Mouse (Mus musculus): Measurements from ENCODE around the gene Gm6034. TPM values are rescaled to one million over a fixed set of nuclear protein-coding genes. Genes with fewer than 3 reads are reported as not detected.
"Not testable (repeated sequence)": the region's sequence is repeated elsewhere in the genome, so short reads cannot be mapped to it uniquely, and the experiment has no call there.

The Gm6034 gene
- polyA plus RNA-seq, 1 experiment, result not detected

DNA sequence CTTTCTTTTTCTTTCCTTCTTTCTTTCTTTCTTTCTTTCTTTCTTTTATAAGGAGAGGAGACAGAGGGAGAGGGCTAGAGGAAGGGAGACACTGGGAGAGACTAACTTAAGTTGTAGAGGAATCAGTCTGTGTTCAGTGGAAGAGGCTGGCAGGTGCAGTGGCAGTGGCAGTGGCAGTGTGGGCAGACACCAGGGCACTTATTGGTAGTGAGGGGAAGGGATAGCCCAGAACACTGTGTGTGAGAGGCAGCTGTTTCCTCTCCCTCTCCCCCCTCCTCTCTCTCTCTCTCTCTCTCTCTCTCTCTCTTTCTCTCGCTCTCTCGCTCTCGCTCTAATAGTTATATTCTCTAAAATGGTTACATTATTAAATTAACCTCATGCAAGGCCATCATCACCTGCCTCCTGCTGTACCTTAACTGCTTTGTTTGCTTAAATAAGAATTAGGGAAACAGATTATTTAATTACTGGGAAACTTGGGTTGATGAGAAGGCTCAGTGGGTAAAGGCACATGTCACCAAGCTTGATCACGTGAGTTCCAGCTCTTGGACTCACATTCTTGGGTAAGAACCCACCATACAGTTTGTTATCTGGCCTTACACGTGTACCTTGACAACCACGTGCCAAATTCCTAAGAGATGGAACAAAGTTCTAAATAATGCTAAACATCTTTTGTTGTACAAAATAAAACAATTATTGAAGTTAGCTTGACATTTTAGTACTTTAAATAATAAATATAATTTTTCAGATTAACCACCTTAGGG is 44.0 kb upstream of the Gm6034 start:
- H3K4me1 ChIP-seq (ENCODE audit: control insufficient read depth, insufficient read depth, low read length), result no peaks in the 10 kb centered on the region; the same call in none of the 2 replicates
- H3K4me3 ChIP-seq (ENCODE audit: control insufficient read depth, low read depth, low read length), result no peak overlapping the region
- no peak for TF ChIP-seq CTCF (IDR thresholded peaks at IDR 0.05; ENCODE audit: control insufficient read depth, insufficient read depth, insufficient replicate concordance, low read depth, low read length)
- no peak for TF ChIP-seq POLR2A (IDR thresholded peaks at IDR 0.05; ENCODE audit: control insufficient read depth, low read depth, low read length)
- no peaks in the 10 kb centered on the region for H3K27me3 ChIP-seq (ENCODE audit: control insufficient read depth, insufficient read depth, low read length)
- no peaks in the 10 kb centered on the region for H3K36me3 ChIP-seq (ENCODE audit: control insufficient read depth, insufficient read depth, low read length)
- H3K27ac ChIP-seq (ENCODE audit: control insufficient read depth, insufficient read depth, low read depth, low read length), result no peak overlapping the region

DNA sequence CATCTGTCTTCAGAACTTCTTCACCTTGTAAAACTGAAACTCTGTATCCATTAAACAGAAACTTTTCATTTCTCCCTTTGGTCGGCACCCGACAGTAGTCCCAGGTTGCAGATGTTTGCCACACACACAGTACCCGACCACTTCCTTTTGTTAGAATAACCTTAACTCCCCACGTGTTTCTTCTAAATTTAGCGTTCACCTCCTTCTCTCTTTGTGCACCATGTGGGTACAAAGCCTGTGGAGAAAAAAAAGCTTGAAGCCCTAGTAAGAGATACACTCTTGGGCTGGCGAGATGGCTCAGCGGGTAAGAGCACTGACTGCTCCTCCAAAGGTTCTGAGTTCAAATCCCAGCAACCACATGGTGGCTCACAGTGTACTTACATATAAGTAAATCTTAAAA is 43.4 kb upstream of the Gm6034 start:
- Histone ChIP-seq H3K4me3 (ENCODE audit: control insufficient read depth, low read depth, low read length) (no peak overlapping the region), H3K36me3 (ENCODE audit: control insufficient read depth, insufficient read depth, low read length) (no peaks in the 10 kb centered on the region), H3K4me1 (ENCODE audit: control insufficient read depth, insufficient read depth, low read length) (no peaks in the 10 kb centered on the region; the same call in none of the 2 replicates), H3K27ac (ENCODE audit: control insufficient read depth, insufficient read depth, low read depth, low read length) (no peak overlapping the region), H3K27me3 (ENCODE audit: control insufficient read depth, insufficient read depth, low read length) (no peaks in the 10 kb centered on the region)
- TF ChIP-seq CTCF (IDR thresholded peaks at IDR 0.05; ENCODE audit: control insufficient read depth, insufficient read depth, insufficient replicate concordance, low read depth, low read length) (no peak), POLR2A (IDR thresholded peaks at IDR 0.05; ENCODE audit: control insufficient read depth, low read depth, low read length) (no peak)

DNA sequence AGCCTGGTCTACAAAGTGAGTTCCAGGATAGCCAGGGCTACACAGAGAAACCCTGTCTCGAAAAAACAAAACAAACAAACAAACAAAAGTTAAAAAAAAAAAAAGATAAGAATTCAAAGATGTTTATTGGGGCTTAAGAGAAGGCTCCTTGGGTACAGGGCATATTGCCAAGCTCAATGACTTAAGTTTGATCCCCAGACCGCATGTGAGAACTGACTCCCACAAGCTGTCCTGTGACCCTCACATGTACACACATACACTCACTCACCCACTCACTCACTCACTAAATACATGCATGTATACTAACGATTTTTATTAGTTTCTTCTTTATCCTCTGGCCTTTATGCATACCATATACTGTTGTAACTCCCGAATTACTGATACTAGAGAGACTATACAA is 42.4 kb upstream of the Gm6034 start:
- Histone ChIP-seq H3K4me3 (ENCODE audit: control insufficient read depth, low read depth, low read length) (no peak overlapping the region), H3K27me3 (ENCODE audit: control insufficient read depth, insufficient read depth, low read length) (no peaks in the 10 kb centered on the region), H3K27ac (ENCODE audit: control insufficient read depth, insufficient read depth, low read depth, low read length) (no peak overlapping the region), H3K4me1 (ENCODE audit: control insufficient read depth, insufficient read depth, low read length) (no peaks in the 10 kb centered on the region; the same call in none of the 2 replicates), H3K36me3 (ENCODE audit: control insufficient read depth, insufficient read depth, low read length) (no peaks in the 10 kb centered on the region)
- TF ChIP-seq POLR2A (IDR thresholded peaks at IDR 0.05; ENCODE audit: control insufficient read depth, low read depth, low read length), result no peak
- TF ChIP-seq CTCF (IDR thresholded peaks at IDR 0.05; ENCODE audit: control insufficient read depth, insufficient read depth, insufficient replicate concordance, low read depth, low read length), result no peak

DNA sequence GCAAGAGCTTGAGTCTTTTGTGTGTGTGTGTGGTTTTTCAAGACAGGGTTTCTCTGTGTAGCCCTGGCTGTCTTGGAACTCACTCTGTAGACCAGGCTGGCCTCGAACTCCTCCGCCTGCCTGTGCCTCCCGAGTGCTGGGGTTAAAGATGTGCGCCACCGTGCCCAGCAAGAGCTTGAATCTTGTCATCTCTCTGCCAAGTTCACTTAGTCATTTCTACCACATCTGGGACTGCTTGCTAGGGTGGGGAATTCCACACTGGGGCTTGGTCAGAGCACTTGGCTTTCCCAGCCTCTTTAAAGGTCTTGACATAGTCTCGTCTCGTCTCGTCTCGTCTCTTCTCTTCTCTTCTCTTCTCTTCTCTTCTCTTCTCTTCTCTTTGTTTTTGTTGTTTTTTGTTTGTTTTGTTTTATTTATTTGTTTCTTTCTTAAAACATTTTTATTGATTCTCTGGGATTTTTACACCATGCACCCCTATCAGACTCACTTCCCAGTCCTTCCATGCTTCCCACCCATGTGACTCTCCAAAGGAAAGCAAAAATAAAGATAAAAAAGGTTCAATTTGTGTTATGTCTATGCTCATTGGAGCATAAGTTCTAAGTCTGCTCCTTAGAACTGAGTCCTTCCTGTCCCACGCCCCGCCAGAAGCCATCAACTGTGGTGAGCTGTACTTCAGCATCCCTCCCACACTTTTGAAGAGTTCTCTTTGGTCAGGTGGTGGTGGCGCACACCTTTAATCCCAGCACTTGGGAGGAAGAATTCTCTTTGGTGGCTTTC is 41.5 kb upstream of the Gm6034 start:
- Histone ChIP-seq H3K27me3 (ENCODE audit: control insufficient read depth, insufficient read depth, low read length) (no peaks in the 10 kb centered on the region), H3K36me3 (ENCODE audit: control insufficient read depth, insufficient read depth, low read length) (no peaks in the 10 kb centered on the region), H3K27ac (ENCODE audit: control insufficient read depth, insufficient read depth, low read depth, low read length) (no peak overlapping the region), H3K4me1 (ENCODE audit: control insufficient read depth, insufficient read depth, low read length) (no peaks in the 10 kb centered on the region; the same call in none of the 2 replicates), H3K4me3 (ENCODE audit: control insufficient read depth, low read depth, low read length) (no peak overlapping the region)
- TF ChIP-seq CTCF (IDR thresholded peaks at IDR 0.05; ENCODE audit: control insufficient read depth, insufficient read depth, insufficient replicate concordance, low read depth, low read length) (no peak), POLR2A (IDR thresholded peaks at IDR 0.05; ENCODE audit: control insufficient read depth, low read depth, low read length) (no peak)

DNA sequence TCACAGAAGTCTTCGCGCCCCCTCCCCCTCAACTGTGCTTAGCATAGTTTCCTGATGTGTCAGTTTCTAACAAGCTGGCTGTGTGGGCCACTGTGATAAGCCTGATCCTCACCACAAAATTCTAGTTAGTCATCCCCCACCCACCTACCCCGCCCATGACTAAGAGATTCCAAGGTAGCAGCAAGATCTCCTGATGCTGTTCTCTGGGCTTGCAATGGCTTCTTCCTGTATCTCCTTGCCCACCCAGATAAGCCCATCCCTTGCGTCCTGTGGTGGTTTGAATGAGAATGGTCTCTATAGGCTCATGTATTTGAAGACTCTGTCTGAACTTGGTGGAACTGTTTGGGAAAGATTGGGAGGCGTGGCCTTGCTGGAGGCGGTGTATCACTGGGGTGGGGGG is 40.8 kb upstream of the Gm6034 start:
- no peaks in the 10 kb centered on the region for H3K36me3 ChIP-seq (ENCODE audit: control insufficient read depth, insufficient read depth, low read length)
- TF ChIP-seq POLR2A (IDR thresholded peaks at IDR 0.05; ENCODE audit: control insufficient read depth, low read depth, low read length) (no peak), CTCF (IDR thresholded peaks at IDR 0.05; ENCODE audit: control insufficient read depth, insufficient read depth, insufficient replicate concordance, low read depth, low read length) (no peak)
- no peak overlapping the region for H3K4me3 ChIP-seq (ENCODE audit: control insufficient read depth, low read depth, low read length)
- no peaks in the 10 kb centered on the region for H3K27me3 ChIP-seq (ENCODE audit: control insufficient read depth, insufficient read depth, low read length)
- H3K27ac ChIP-seq (ENCODE audit: control insufficient read depth, insufficient read depth, low read depth, low read length), result no peak overlapping the region
- no peaks in the 10 kb centered on the region; the same call in none of the 2 replicates for H3K4me1 ChIP-seq (ENCODE audit: control insufficient read depth, insufficient read depth, low read length)

DNA sequence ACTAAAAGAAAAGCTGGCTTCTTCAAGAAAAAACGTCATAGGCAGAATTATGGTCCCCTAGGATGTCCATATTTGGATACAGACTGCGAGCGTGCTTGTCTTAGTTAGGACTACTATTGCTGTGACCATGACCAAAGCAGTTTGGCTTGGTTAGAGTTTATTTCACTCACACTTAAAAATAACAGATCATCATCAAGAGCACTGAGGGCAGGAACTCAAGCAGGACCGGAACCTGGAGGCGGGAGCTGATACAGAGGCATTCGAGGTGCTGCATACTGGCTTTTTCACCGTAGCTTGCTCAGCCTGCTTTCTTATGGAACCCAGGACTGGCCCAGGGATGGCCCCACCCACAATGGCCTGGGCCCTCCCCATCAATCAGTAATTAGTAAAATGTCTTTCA is 39.4 kb upstream of the Gm6034 start:
- Histone ChIP-seq H3K4me3 (ENCODE audit: control insufficient read depth, low read depth, low read length) (no peak overlapping the region), H3K4me1 (ENCODE audit: control insufficient read depth, insufficient read depth, low read length) (no peaks in the 10 kb centered on the region), H3K36me3 (ENCODE audit: control insufficient read depth, insufficient read depth, low read length) (no peaks in the 10 kb centered on the region), H3K27me3 (ENCODE audit: control insufficient read depth, insufficient read depth, low read length) (no peaks in the 10 kb centered on the region), H3K27ac (ENCODE audit: control insufficient read depth, insufficient read depth, low read depth, low read length) (no peak overlapping the region)
- TF ChIP-seq POLR2A (IDR thresholded peaks at IDR 0.05; ENCODE audit: control insufficient read depth, low read depth, low read length) (no peak), CTCF (IDR thresholded peaks at IDR 0.05; ENCODE audit: control insufficient read depth, insufficient read depth, insufficient replicate concordance, low read depth, low read length) (no peak)

DNA sequence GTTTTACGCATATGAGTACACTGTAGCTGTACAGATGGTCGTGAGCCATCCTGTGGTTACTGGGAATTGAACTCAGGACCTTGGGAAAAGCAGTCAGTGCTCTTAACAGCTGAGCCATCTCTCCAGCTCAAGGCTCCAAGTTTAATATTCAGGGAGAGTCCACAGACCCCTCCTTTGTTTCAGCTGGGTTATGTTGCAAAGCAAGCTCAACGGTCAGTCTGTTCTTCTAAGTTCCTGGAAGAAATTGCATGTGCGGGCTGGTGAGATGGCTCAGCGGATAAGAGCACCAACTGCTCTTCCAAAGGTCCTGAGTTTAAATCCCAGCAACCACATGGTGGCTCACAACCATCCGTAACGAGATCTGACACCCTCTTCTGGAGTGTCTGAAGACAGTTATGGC is 38.4 kb upstream of the Gm6034 start:
- not testable (repeated sequence) for H3K36me3 ChIP-seq (ENCODE audit: control insufficient read depth, insufficient read depth, low read length); H3K27me3 ChIP-seq (ENCODE audit: control insufficient read depth, insufficient read depth, low read length); H3K27ac ChIP-seq (ENCODE audit: control insufficient read depth, insufficient read depth, low read depth, low read length); H3K4me1 ChIP-seq (ENCODE audit: control insufficient read depth, insufficient read depth, low read length); H3K4me3 ChIP-seq (ENCODE audit: control insufficient read depth, low read depth, low read length)
